Mouse (Mus musculus): ENCODE measurements around the gene D430041D05Rik. TPM values are rescaled to one million over a fixed set of nuclear protein-coding genes. Genes with fewer than 3 reads are reported as not detected.

Gene D430041D05Rik
- total RNA-seq, 1 experiment from 2014 or later = 8.2 TPM

DNA sequence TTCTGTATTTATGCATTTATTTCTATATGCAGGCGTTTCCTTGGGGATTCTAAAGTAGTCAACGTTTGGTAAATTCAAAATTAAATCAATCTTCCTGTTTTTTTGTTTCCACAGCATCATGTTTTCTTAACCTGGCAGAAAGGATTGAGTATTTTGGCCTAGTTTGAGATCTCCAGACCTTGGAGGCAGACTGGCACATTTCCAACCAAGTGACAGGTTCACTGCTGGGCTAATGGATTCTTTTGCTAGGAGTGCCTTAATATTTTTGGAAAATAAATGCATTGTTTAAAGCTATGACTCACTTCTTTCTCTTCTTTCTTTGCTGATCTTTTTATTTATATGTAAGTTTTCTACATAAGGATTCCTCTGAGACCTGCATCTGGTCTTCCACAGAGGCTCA lies 222.0 kb downstream of the D430041D05Rik start:
- peak; percentile 78 for DNase-seq

GRCm38 (mm10) chr2:104187073-104187472 lies 223.7 kb downstream of the D430041D05Rik start:
- DNase-seq = no peak

DNA sequence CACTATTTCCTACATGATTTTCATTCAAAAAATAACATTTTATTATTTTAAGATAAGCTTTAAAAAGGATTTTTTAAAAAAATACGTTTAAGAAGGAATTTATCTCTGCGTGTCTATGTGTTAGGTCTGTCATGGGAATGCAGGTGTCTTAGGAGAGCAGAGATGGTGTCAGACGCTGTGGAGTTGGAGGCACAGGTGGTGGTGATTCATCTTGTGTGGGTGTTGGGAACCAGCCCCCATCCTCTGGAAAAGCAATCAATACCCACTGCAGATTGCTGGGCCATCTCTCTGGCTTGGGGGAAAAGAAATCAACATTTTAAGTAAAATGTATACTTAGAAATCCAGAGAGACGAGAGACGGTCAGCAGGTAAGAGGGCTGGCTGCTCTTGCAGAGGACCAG lies 225.2 kb downstream of the D430041D05Rik start:
- no peak for DNase-seq

GRCm38 (mm10) chr2:104184296-104184695 lies 226.5 kb downstream of the D430041D05Rik start:
- no peak for DNase-seq

GRCm38 (mm10) chr2:104183246-104183845 lies 227.5 kb downstream of the D430041D05Rik start:
- DNase-seq = no peak

- DNase-seq = no peak
Measured at GRCm38 (mm10) chr2:104179636-104180035, 231.2 kb downstream of the D430041D05Rik start.

- peak; percentile 31 for DNase-seq
Measured at GRCm38 (mm10) chr2:104178251-104178650, 232.6 kb downstream of the D430041D05Rik start.

GRCm38 (mm10) chr2:104176979-104177704 lies 233.7 kb downstream of the D430041D05Rik start:
- peak; percentile 41 for DNase-seq

- peak; percentile 31 for DNase-seq
Measured at GRCm38 (mm10) chr2:104176166-104176978, 234.4 kb downstream of the D430041D05Rik start.

DNA sequence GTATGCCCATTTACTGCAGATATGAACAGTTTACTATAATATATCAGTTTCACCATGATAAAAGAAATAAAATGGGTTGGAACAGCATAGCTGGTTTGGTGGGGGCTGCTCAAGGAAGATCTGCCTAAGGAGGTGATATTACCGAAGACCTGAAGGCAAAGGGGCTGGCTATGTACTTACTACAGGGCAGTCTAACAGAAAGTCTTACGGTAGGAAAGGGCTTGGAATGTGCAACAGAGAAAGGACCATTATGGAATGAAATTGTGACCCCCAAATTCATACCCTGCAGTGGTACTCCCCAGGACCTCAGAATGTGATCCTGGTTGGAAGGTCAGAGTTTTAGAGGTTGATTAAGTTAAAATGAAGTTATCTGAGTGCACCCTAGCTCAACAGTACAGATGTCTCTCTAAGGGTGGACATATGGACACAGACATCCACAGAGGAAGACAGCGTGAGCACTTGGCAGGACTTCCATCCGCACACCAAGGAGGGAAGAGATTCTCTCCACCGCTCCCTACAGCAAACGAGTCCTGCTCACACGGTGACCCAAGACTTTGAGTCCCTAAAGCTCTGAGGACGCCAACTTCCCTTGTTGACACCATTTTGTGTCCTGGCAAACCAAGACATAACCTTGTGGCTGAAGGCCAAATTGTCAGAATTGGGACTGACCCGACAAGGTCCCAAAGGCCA lies 235.2 kb downstream of the D430041D05Rik start:
- DNase-seq = no peak

GRCm38 (mm10) chr2:104173431-104173830 lies 237.4 kb downstream of the D430041D05Rik start:
- no peak for DNase-seq

GRCm38 (mm10) chr2:104172695-104173348 lies 238.0 kb downstream of the D430041D05Rik start:
- DNase-seq = no peak

DNA sequence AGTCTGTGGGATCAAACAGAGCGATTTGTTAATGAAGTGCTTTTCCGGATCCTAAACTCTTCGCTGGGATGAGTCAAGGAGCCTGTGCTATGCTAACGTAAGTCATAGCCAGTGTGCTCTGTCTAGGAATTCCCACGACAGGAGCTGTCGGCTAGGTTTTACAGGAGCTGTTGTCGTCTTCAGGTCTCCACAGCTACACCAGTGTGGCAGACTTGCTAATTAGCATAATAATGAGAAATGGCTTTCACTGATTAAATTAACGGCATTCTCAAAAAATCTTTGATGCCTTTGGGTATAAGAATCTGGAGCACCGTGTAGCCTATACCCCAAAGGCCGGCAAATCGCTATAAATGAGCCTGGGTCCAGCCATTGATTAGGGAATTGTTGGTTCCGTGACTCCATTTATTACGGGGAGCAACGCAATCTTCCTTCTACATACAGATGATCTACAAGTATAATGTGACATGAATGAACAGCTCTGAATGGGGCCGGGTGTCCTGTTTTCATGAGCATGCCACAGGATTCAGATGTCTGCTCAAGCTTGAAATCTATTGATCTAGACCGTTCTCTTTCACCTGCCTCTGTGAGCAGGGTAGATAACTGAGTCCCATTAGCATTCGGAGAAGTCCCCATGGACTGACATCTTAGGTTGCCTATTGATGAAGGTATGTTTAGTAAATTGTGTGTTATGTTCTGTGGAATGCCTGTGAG lies 242.5 kb downstream of the D430041D05Rik start:
- DNase-seq = no peak

- no peak for DNase-seq
Measured at GRCm38 (mm10) chr2:104167765-104168164, 243.0 kb downstream of the D430041D05Rik start.

DNA sequence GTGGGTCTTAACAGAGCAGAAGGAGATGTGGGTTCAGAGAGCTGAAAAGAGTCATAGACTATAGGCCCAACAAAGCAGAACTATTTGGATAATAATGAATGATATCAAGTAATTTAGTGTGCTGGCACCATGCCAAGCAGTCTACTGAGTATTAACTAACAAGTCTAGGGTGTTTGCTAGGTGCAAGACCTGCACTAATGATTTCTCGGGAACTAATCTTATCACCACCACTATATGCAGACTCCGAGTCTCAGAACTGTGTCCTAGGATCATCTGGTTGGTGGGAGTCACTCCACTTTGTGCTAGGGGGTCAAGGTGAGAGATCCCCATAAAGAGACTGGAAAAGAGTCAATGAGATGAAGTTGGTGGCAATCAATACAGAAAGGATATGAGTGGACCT lies 245.2 kb downstream of the D430041D05Rik start:
- DNase-seq = no peak

DNA sequence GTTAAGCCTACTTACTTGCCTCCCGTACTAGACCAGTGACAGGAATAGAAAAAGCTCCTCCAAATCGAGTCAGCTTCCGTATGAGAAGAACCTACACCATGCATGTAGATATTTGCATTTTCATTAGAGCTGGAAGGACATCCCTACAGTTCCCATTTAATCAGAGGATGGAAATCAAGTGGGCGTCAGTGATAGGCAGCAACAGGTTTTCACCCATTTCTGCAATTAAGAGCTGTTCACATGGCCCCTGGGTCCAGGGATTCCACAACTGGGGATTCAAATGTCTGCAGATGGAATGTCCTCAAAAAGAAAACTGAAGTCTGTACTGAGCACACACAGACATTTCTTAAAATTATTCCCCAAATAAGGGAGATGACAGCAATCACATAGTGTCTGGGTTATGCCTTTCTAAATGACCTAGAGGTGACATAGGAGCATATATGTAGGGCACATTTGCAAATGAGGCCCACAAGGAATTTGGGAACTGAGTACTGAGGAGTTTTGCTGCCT lies 246.8 kb downstream of the D430041D05Rik start:
- no peak for DNase-seq

DNA sequence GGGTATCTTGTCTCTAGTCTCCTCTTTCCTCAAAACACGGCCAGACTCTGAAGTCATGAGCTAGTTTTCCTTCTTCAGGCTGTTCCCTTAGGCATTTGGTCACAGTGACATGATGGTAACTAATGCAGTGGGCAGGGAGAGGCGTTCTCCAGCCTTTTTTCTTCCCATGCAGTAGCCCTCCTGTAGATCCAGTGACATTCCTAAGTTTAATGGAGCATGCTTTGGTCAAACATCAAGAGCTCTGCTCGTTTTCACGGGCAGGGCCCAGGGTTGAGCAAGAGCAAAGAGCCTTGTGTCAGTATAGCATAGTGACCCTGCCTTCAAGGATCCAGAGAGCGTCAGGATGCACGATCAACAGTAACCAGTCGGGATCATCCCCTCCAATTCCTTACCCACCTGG lies 247.4 kb downstream of the D430041D05Rik start:
- no peak for DNase-seq

DNA sequence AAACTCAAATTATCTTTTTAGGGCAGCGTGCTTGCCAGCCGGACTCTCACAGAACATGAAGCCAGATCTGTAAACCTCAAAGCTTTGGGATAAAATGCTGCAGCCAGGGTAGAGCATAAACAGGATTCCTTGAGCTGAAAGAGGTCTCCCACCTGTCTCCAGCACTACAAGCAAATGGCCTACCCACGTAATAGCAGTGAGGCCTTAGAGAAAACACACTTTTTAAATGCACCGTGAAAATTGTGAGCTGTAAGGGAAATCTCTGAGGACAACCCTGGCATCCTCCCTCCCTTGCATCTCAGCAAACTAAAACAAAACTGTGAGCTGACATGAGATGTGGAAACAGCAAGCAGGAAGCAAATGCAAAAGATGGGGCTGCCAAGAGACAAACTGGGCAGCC lies 253.0 kb downstream of the D430041D05Rik start:
- DNase-seq = no peak

DNA sequence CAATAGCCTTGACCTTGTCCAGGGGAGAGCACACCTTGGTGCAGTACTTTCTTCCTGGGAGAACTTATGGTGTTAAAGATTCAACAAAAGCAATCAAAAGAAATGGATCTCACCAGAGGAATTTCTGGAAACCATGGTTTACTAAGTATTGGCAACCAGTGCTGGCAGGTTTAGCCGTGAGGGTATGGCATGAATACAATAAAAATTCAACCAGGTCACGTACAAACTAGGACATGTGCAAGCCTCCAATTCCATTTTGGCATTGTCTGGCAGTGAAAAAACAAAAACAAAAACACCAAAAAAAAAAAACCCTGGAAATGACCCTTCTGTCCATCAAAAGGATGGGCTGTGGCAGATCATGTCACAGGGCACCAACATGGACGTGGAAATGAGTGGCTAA lies 256.9 kb downstream of the D430041D05Rik start:
- DNase-seq = no peak

DNA sequence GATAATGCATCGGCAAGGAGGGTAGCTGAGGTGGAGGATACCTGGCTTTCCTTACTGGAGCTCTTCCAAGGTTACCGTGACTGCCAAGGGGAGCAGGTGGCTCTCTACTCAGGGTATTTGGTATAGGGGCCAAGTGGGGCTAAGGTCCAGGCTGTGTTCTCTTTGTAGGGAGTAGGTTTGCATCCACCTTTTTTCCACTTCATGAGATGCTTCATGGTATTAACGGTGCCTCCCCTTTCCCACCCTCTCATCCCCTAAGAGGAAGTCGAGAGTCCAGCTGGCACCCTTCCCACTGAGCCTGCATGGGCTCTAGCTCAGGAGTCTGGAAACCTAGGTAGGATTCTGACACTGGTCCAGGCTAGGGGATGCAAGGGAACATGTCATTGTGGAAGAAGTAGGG lies 257.5 kb downstream of the D430041D05Rik start:
- DNase-seq = no peak
